Mouse (Mus musculus) erythroblast, embryonic 14.5 days (primary cell): ENCODE results near the gene Gja3. TPM values are rescaled to one million over a fixed set of nuclear protein-coding genes. Genes with fewer than 3 reads are reported as not detected.
"Not testable (repeated sequence)": the region's sequence is repeated elsewhere in the genome, so short reads cannot be mapped to it uniquely, and the experiment has no call there.

Experiments used
- H3K27me3 ChIP-seq: 2 replicates; pipeline ENCODE4 v1.6.1; 2012; ENCODE audit warnings: inconsistent platforms; ENCODE audit not compliant: control insufficient read depth
- H3K36me3 ChIP-seq: 2 replicates; pipeline ENCODE4 v1.6.1; 2012; ENCODE audit warnings: mild to moderate bottlenecking, inconsistent platforms; ENCODE audit not compliant: control insufficient read depth
- H3K4me1 ChIP-seq: 2 replicates; pipeline ENCODE4 v1.6.1; 2012; ENCODE audit warnings: inconsistent platforms; ENCODE audit not compliant: control insufficient read depth
- H3K4me3 ChIP-seq: replicated peaks from 2 replicates; pipeline ENCODE3; 2012; ENCODE audit warnings: moderate library complexity, mild to moderate bottlenecking, inconsistent platforms
- H3K9me3 ChIP-seq: 2 replicates; pipeline ENCODE4 v1.6.1; 2012; ENCODE audit warnings: low read length, inconsistent platforms, mixed read lengths; ENCODE audit not compliant: control insufficient read depth
- GATA1 ChIP-seq: IDR thresholded peaks from 2 replicates; pipeline ENCODE4 v1.6.1; 2012; ENCODE audit warnings: low read length, inconsistent platforms, mixed read lengths
- TAL1 ChIP-seq: IDR thresholded peaks from 3 replicates; pipeline ENCODE4 v1.6.1; 2012; ENCODE audit warnings: low read length, inconsistent platforms, mixed read lengths
- polyA plus RNA-seq: library from polyadenylated mRNA; stranded (reverse); fragments of >175 nt; gene quantifications from 2 replicates; pipeline ENCODE4 v1.2.3, GENCODE M21; 2012

Gene Gja3
- polyA plus RNA-seq, 1 experiment, result not detected

- TF ChIP-seq TAL1 (no peak), GATA1 (no peak)
- Histone ChIP-seq H3K36me3 (no peaks in the 10 kb centered on the region), H3K27me3 (peaks cover 26% of the 10 kb centered on the region), H3K4me3 (no peak overlapping the region), H3K9me3 (no peaks in the 10 kb centered on the region; the same call in 1 of the 2 replicates), H3K4me1 (peaks cover 5% of the 10 kb centered on the region)
Measured at GRCm38 (mm10) chr14:57052713-57053112, 5.2 kb downstream of the Gja3 start.

DNA sequence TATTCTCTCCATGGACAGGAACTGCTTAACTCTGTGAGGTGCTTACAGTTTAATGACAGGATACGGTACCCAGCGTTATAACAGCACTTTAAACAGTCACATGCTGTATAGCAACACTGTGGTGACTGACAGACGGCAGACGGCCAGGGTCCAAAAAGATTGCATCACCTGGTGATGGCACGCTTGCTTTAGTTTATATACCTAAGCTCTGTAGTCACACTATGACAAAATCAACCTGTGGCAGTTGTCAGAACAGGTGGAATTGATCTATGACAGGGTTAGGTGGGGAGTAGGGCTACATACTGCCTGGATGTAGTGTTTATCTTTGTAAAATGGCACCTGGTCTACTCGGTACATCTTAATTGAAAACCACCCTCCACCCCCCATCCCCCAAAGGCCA, 14.0 kb downstream of the Gja3 start:
- H3K36me3 ChIP-seq, result no peaks in the 10 kb centered on the region
- no peaks in the 10 kb centered on the region for H3K9me3 ChIP-seq
- no peaks in the 10 kb centered on the region for H3K4me1 ChIP-seq
- no peak overlapping the region for H3K4me3 ChIP-seq
- 0 out of 2 replicates have a peak, but pooled peaks cover 2% of the 10 kb centered on the region for H3K27me3 ChIP-seq
- no peak for TF ChIP-seq GATA1
- TF ChIP-seq TAL1, result no peak

DNA sequence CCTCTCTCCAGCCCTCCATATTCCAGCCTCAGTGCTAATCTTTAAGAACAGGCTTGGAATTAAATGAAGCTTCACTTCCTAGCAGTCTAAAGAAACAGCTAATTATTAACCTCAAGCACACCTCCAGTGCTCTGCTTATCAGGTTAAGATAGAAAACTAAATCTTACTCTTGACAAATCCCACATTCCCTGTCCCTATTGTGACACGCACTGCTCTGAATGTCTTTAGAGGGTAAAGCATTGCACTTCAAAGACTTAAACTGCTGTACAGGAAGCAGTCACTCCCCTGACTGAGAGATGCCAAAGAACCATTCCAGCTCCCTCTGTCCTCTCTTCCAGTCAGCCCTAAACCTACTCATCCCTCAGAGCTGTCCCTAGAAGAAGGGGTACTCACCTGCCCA, 16.5 kb downstream of the Gja3 start:
- Histone ChIP-seq H3K36me3 (no peaks in the 10 kb centered on the region), H3K4me3 (no peak overlapping the region), H3K4me1 (no peaks in the 10 kb centered on the region), H3K27me3 (peaks cover 3% of the 10 kb centered on the region; the same call in 1 of the 2 replicates), H3K9me3 (no peaks in the 10 kb centered on the region)
- TF ChIP-seq TAL1, result no peak
- no peak for TF ChIP-seq GATA1

DNA sequence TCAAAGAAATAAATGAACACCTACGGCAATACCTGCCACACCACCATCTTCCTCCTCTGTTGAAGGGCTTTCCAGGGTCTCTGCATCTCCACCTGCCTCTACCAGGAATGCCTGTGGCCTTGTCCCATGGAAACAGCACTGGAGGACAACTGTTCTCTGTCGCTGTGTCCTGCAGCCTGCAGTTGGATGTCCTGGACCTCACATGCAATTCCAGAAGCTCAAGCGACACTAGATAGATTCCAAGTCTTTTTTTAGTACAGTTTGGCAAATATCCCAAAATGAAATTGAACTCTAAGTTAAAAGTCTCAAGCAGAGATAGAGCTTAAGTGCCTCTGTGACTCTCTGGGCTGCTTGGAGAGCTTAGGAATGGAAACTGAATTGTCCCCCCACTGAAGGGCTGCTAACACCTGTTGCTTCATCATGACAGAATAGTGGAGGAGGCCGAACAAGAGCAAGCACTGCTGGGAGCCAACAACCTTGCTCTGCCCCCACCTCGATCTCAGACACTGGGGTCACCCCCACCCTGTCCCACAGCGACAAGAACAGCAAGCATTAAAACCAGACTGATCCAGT, 22.9 kb downstream of the Gja3 start:
- TF ChIP-seq GATA1 (no peak), TAL1 (no peak)
- peaks cover 6% of the 10 kb centered on the region; the same call in 1 of the 2 replicates for H3K27me3 ChIP-seq
- H3K4me1 ChIP-seq, result no peaks in the 10 kb centered on the region
- H3K36me3 ChIP-seq, result no peaks in the 10 kb centered on the region
- H3K4me3 ChIP-seq, result no peak overlapping the region
- H3K9me3 ChIP-seq, result no peaks in the 10 kb centered on the region

GRCm38 (mm10) chr14:57034135-57034534, 23.8 kb downstream of the Gja3 start:
- no peak overlapping the region for H3K4me3 ChIP-seq
- no peaks in the 10 kb centered on the region for H3K4me1 ChIP-seq
- H3K27me3 ChIP-seq, result peaks cover 6% of the 10 kb centered on the region; the same call in 1 of the 2 replicates
- TF ChIP-seq GATA1, result no peak
- no peak for TF ChIP-seq TAL1
- no peaks in the 10 kb centered on the region for H3K36me3 ChIP-seq
- H3K9me3 ChIP-seq, result no peaks in the 10 kb centered on the region

DNA sequence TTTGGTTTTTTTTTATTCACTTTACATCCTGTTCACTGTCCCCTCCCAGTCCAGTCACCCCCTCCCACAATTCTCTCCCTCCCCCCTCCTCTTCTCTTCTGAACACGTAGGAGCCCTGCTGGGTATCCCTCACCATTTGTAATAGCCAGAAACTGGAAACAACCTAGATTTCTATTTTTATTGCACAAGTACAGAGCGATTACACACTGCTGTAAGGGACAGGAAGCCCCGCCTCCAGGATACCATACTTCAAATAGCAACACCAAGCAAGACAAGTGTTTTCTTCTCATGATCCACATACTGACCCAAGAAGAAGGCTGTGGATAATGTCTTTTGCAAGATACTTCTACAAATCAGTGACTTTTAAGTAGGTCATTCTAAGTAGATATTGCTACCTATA, 25.1 kb downstream of the Gja3 start:
- peaks cover 6% of the 10 kb centered on the region; the same call in 1 of the 2 replicates for H3K27me3 ChIP-seq
- H3K9me3 ChIP-seq, result no peaks in the 10 kb centered on the region
- H3K36me3 ChIP-seq, result no peaks in the 10 kb centered on the region
- H3K4me1 ChIP-seq, result no peaks in the 10 kb centered on the region
- TF ChIP-seq GATA1 (no peak), TAL1 (no peak)
- H3K4me3 ChIP-seq, result no peak overlapping the region

GRCm38 (mm10) chr14:57018436-57018835, 39.5 kb downstream of the Gja3 start:
- H3K9me3 ChIP-seq, result no peaks in the 10 kb centered on the region
- H3K4me3 ChIP-seq, result no peak overlapping the region
- TF ChIP-seq GATA1, result no peak
- no peak for TF ChIP-seq TAL1
- H3K4me1 ChIP-seq, result no peaks in the 10 kb centered on the region
- no peaks in the 10 kb centered on the region for H3K36me3 ChIP-seq
- H3K27me3 ChIP-seq, result no peaks in the 10 kb centered on the region

DNA sequence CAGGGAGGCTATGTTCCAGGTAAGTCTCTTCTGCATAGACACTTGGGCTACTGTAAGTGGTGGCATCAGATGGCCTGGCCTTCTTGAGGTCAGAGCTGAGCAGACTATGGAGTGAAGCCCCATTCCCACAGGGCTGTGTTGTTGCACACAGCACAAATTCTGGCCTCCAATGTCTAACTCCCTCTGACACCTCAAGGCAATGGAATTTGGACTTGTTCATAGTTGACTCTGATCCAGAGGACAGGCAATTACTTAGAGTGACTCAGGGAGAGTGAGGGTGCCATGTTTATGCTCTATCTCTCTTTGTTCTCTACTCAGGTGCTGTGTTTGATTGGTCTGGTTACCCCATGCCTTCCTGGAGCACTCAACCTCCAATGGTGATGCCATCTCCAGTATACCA, 41.1 kb downstream of the Gja3 start:
- not testable (repeated sequence) for H3K4me3 ChIP-seq, H3K9me3 ChIP-seq, H3K4me1 ChIP-seq, H3K27me3 ChIP-seq, H3K36me3 ChIP-seq

GRCm38 (mm10) chr14:56988621-56989020, 69.3 kb downstream of the Gja3 start:
- Histone ChIP-seq H3K4me3 (no peak overlapping the region), H3K27me3 (no peaks in the 10 kb centered on the region), H3K9me3 (no peaks in the 10 kb centered on the region), H3K36me3 (no peaks in the 10 kb centered on the region), H3K4me1 (no peaks in the 10 kb centered on the region)
- TF ChIP-seq TAL1 (no peak), GATA1 (no peak)

Other genes with a start within 250 kb of the Gja3 start
- 0.08 and 0.17 TPM in 2 replicates for gene Zmym5, start 246.4 kb downstream of the Gja3 start, polyA plus RNA-seq
- gene Zmym2, start 171.4 kb downstream of the Gja3 start, polyA plus RNA-seq, result 0.03 and 0.10 TPM in 2 replicates
- gene Gjb2, start 46.6 kb upstream of the Gja3 start, polyA plus RNA-seq, result 0.02 TPM in 2 replicates
- gene Gm4491, start 57.8 kb upstream of the Gja3 start, polyA plus RNA-seq, result not detected in 2 replicates
- gene Gjb6, start 75.5 kb upstream of the Gja3 start, polyA plus RNA-seq, result not detected in 2 replicates